Mouse (Mus musculus) cortical plate, adult 2 months (tissue): ENCODE data around the gene Parg. TPM values are rescaled to one million over a fixed set of nuclear protein-coding genes. Genes with fewer than 3 reads are reported as not detected.

Source experiments
- H3K27ac ChIP-seq: fragments of 200-500 bp; 2 replicates; pipeline ENCODE4 v1.5.1; 2012; ENCODE audit warnings: low read length, control low read depth, inconsistent platforms; ENCODE audit not compliant: insufficient read depth
- H3K4me1 ChIP-seq: fragments of 200-500 bp; 2 replicates; pipeline ENCODE4 v1.6.1; 2011; ENCODE audit warnings: low read length; ENCODE audit not compliant: control insufficient read depth, insufficient read depth
- H3K4me3 ChIP-seq: fragments of 200-500 bp; 2 replicates; pipeline ENCODE4 v1.5.1; 2011; ENCODE audit warnings: mild to moderate bottlenecking, low read length, control low read depth; ENCODE audit not compliant: insufficient read depth
- CTCF ChIP-seq: fragments of 200-500 bp; IDR thresholded peaks from 2 replicates; pipeline ENCODE4 v1.5.1; 2011; ENCODE audit warnings: mild to moderate bottlenecking, control low read depth, low read length; ENCODE audit not compliant: insufficient read depth; ENCODE audit errors: extremely low read depth
- POLR2A ChIP-seq: fragments of 200-500 bp; IDR thresholded peaks from 2 replicates; pipeline ENCODE4 v1.6.1; 2011; ENCODE audit warnings: mild to moderate bottlenecking, low read length, control low read depth; ENCODE audit not compliant: insufficient read depth; ENCODE audit errors: extremely low read depth
- polyA plus RNA-seq: library from polyadenylated mRNA; depleted of rRNA; stranded (reverse); fragments of >200 nt; gene quantifications from 2 replicates; pipeline ENCODE4 v1.2.3, GENCODE M21; 2012

Parg gene
- polyA plus RNA-seq, 1 experiment = 16.7 TPM

DNA sequence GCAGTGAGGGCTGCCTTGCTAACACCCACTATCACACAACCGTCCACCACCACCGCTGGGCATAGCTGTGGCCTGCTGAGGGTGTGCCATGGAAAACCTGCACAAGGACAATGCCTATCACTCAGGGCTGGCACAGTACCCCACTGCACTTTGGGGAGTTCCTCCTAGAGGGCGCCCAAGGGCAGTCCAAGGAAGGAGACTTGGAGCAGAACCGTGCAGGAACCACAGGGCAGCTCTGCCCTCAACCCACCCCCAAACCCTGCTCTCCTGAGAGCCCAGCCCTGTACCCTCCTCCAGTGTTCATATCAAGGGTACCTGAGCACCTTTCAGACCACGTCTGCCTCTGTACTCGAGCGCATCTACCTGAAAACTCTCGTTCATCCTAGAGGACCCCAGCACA lies 108.1 kb downstream of the Parg start:
- Histone ChIP-seq H3K27ac (no peak overlapping the region), H3K4me3 (no peak overlapping the region), H3K4me1 (no peaks in the 10 kb centered on the region)
- TF ChIP-seq POLR2A (no peak), CTCF (peak; percentile 65)

DNA sequence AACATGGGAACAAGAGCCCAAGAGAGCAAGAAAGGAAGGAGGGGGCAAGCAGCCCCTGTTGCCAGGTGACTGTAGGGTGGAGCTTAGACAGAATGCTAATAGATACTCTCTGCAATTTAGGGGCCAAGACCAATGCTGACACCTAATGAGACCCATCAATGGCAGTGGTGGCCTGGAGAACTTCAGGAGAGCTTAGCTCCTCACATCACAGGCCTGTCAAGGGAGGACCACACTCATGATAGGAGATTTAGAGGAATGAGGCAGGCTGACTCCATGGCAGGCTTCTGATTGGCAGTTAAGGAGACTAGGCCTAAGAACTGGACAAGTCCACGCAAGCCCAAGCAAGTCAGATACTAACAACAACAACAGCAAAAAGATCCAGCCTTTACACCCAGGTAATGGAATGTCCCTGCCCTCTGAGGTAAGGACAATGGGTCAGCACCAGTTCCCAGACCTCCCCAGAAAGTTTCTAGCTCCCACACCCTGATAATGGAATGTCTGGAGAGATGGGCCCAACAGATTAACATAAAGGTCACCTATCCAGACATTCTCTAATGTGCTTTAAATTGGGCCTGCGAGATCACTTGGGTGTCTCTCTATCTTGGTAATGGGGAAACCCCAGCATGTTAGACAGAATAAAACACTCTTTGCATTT lies 109.8 kb downstream of the Parg start:
- H3K27ac ChIP-seq = no peak overlapping the region
- TF ChIP-seq POLR2A (no peak), CTCF (no peak)
- no peaks in the 10 kb centered on the region for H3K4me1 ChIP-seq
- no peak overlapping the region for H3K4me3 ChIP-seq

DNA sequence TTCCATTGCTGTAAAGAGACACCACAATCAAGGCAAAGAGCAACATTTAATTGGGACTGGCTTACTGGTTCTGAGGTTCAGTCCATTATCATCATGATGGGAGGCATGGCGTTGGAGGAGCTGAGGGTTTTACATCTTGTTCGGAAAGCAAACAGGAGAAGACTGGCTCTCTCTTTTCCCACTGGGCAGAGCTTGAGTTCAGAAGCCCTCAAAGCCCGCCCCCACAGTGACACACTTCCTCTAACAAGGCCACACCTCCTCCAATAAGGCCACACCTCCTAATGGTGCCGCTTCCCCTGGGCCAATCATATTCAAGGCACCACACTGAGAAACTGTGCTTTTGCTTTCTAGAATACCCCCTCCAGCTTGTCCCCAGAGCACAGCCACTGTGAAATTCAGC lies 116.1 kb downstream of the Parg start:
- H3K27ac ChIP-seq = no peak overlapping the region
- no peak overlapping the region for H3K4me3 ChIP-seq
- TF ChIP-seq POLR2A (no peak), CTCF (no peak)

DNA sequence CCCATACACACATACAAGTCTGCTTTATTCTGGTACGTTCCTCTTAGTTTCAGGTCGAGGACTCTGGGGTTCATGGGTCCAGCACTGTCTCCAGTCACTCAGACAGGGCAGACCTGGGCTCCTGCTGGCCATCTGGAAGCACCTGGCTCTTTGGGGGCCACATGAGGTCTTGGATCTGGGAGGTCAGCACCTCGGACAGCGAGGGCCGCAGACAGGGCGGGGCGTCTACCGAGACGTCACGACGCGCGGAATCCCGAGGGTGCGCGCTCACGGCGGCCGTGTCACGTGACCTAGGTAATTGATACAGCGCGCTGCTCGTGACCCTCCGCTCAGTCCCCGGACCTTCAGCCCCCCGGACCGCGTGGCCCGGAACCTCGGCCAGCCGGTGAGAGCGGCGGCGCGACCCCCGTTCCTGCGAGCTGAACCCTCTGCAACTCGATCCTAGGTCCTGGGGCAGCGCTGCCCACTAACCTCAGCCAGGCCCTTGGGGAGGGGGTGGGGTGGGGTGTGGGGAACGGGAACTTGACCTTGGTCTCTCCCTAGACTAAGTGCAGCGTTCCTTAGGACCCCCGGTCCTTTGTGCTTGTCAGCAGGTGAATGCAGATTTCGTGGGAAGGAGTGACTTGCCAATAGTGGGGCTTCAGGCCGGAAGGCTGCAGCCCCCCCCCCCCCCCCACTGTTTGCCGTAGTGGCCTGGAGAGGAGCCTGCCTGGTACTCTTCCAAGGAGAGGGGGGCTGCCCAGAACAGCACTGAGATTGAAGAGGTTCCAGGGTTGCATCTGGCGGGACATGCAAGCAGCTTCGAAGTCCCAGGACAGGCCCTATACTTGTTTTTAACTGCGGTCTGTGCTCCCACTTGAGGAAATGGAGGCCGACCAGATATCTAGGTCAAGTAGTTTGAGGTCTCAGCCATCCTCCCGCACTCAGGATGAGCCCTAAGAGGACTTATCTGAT lies 120.3 kb downstream of the Parg start, which contains the start of gene Ogdhl:
Gene Ogdhl, plus strand, starts transcription at position 288 of the 954 bp plus-strand sequence.
- H3K27ac ChIP-seq = no peak within 1 kb of the TSS
- peak; percentile 66; the same call in 1 of the 2 replicates for TF ChIP-seq POLR2A
- TF ChIP-seq CTCF = no peak
- peak within 1 kb of the TSS; percentile 80 for H3K4me3 ChIP-seq
- H3K4me1 ChIP-seq = peaks cover 4% of the 10 kb centered on the region; the same call in 1 of the 2 replicates

More for the DNA sequence above, 116.1 kb downstream of the Parg start:
- peaks cover 4% of the 10 kb centered on the region; the same call in 1 of the 2 replicates for H3K4me1 ChIP-seq

DNA sequence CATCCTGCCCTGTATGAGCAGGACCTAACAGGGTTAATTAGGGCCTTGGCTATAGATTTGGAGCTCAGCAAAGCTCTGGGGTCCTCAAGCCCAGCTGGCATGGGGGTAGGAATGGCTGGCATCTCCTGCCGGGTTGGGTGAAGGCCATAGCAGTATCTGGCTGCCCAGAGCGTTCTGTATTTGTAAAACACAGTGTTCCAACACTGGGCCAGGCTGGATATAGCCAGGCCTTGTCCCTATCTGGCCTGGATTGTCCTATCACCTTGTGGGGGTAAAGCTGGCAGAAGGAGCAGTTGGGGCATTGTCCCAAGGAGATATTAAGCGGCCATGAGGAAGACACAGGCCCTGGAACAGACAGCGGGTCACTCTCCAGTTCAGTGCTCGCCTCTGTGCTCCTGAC lies 121.5 kb downstream of the Parg start:
- H3K4me1 ChIP-seq = peaks cover 4% of the 10 kb centered on the region; the same call in 1 of the 2 replicates
- TF ChIP-seq CTCF = no peak
- TF ChIP-seq POLR2A = no peak

DNA sequence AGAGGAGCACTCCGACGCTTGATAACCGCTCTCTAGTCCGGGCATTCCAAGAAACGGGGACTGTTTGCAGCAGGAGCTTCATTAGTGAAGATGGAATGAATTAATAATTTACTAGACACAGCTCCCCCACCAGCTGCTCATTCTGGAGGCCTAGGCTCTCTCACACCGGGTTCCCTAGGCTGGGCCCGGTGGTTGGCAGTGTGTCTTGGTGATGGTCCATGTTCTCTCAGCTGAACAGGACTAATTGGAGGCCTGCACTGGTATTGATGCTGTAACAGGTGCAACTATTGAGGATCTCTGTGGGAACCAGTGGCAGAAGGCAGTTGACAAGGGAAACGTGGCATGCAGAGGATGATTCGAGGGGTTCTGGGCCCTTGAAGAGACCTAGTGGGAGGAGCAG lies 125.6 kb downstream of the Parg start:
- no peak for TF ChIP-seq POLR2A
- TF ChIP-seq CTCF = no peak
- H3K4me1 ChIP-seq = peaks cover 5% of the 10 kb centered on the region
- H3K27ac ChIP-seq = no peak overlapping the region
- no peak overlapping the region for H3K4me3 ChIP-seq

More for the DNA sequence above, 121.5 kb downstream of the Parg start:
- Histone ChIP-seq H3K4me3 (no peak overlapping the region), H3K27ac (no peak overlapping the region)

DNA sequence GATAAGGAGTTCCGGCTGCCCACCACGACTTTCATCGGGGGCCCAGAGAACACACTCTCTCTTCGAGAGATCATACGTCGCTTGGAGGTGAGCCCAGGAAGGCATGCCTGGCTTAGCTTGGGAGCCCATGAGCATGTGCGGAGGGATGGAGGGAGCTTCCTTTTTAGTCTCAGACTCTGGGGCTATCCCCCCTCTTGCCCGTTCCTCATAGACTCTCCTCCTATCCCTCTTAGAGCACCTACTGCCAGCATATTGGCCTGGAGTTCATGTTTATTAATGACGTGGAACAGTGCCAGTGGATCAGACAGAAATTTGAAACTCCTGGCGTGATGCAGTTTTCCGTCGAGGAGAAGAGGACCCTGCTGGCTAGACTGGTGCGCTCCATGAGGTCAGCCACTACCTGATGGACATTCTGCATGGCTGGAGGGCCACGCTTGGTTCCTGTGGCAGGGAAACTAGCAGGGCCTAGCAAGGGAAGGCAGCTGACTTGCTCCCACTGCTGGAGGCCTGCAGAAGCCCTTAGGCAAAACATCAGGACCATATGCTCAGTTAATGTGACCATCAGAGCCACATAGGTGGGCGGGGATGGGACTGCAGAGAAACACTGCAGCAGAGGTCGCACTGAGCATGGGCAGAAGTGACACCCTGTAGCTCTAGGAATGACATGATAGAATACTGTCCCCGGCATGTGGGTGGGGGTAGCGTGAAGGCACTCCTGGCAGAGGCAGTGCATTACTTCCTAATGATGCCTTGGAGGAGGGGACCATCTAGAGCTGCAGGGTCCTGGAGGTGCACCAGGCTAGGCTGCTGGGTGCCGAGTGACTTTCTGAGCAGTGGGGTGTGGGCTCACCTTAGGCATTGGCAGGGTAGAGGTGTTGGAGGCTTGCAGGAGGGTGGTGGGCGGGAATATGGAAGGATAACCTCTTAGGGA lies 131.0 kb downstream of the Parg start:
- H3K4me3 ChIP-seq = no peak overlapping the region
- no peak overlapping the region for H3K27ac ChIP-seq
- no peak for TF ChIP-seq POLR2A
- TF ChIP-seq CTCF = no peak
- H3K4me1 ChIP-seq = peaks cover 3% of the 10 kb centered on the region; the same call in 1 of the 2 replicates

DNA sequence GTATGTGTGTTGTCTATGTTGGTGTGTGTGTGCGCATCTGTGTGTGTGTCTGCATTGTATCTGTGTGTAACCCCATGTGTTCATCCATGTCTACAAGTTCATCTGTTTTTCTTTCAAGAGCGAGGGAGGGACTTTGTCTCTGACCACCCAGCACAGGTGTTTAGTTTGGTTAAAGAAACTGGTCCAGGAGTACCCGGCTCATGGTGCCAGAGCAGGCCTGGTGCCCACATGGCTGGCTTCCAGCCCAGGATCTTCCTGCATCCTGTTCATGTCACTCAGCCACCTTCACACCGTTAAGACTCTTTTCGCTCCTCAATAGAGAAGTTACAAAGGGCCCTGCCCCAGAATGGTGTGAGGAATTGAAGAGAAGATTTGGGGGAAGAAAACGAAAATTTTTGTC lies 134.3 kb downstream of the Parg start:
- no peak overlapping the region for H3K4me3 ChIP-seq
- TF ChIP-seq CTCF (no peak), POLR2A (no peak)
- H3K27ac ChIP-seq = no peak overlapping the region
- H3K4me1 ChIP-seq = 0 out of 2 replicates have a peak, but pooled peaks cover 1% of the 10 kb centered on the region
